Mouse (Mus musculus) thymus, adult 2 months (tissue): ENCODE results near the gene Sema6c. TPM values are rescaled to one million over a fixed set of nuclear protein-coding genes. Genes with fewer than 3 reads are reported as not detected.

Experiments used
- DNase-seq: peaks from one replicate; pipeline ENCODE4 v3.0.0; 2021
- H3K27ac ChIP-seq: fragments of 200-500 bp; 2 replicates; pipeline ENCODE4 v1.5.1; 2012; ENCODE audit warnings: low read length, control low read depth; ENCODE audit not compliant: control insufficient read depth, insufficient read depth
- H3K27me3 ChIP-seq: fragments of 200-500 bp; 2 replicates; pipeline ENCODE4 v1.6.1; 2012; ENCODE audit warnings: mild to moderate bottlenecking, low read length, moderate library complexity, mixed read lengths; ENCODE audit not compliant: control insufficient read depth, insufficient read depth
- H3K36me3 ChIP-seq: fragments of 200-500 bp; 2 replicates; pipeline ENCODE4 v1.6.1; 2012; ENCODE audit warnings: mild to moderate bottlenecking, low read length, moderate library complexity; ENCODE audit not compliant: control insufficient read depth, insufficient read depth
- H3K4me1 ChIP-seq: fragments of 200-500 bp; replicated peaks from 2 replicates; pipeline ENCODE4 v1.6.1; 2012; ENCODE audit warnings: low read length; ENCODE audit not compliant: control insufficient read depth, insufficient read depth
- H3K4me3 ChIP-seq: fragments of 200-500 bp; 2 replicates; pipeline ENCODE4 v1.5.1; 2012; ENCODE audit warnings: mild to moderate bottlenecking, low read length, control low read depth, moderate library complexity; ENCODE audit not compliant: control insufficient read depth, insufficient read depth
- CTCF ChIP-seq: fragments of 200-500 bp; IDR thresholded peaks from 2 replicates; pipeline ENCODE4 v1.5.1; 2012; ENCODE audit warnings: mild to moderate bottlenecking, control low read depth, low read length, moderate library complexity, borderline replicate concordance; ENCODE audit not compliant: control insufficient read depth, poor library complexity, insufficient read depth; ENCODE audit errors: extremely low read depth
- POLR2A ChIP-seq: fragments of 200-500 bp; IDR thresholded peaks from 2 replicates; pipeline ENCODE4 v1.6.1; 2012; ENCODE audit warnings: mild to moderate bottlenecking, low read length, control low read depth, moderate library complexity; ENCODE audit not compliant: control insufficient read depth, poor library complexity, insufficient read depth; ENCODE audit errors: extremely low read depth
- WGBS: fragments of 180-500 bp; shearing (Covaris S2); methylation state at CpG from one replicate; pipeline ENCODE4 v1.1.7; 2018; 5-methylcytosine and 5-hydroxymethylcytosine counted together
- polyA plus RNA-seq: library from polyadenylated mRNA; depleted of rRNA; stranded (reverse); fragments of >200 nt; gene quantifications from 2 replicates; pipeline ENCODE4 v1.2.3, GENCODE M21; 2012

The Sema6c gene
- polyA plus RNA-seq, 1 experiment: 12.0 TPM

- no peaks in the 10 kb centered on the region for H3K36me3 ChIP-seq
- 43% methylated on average over 9 of the region's 9 CpGs for WGBS
- peaks cover 15% of the 10 kb centered on the region for H3K4me1 ChIP-seq
- DNase-seq: no peak
- no peak for TF ChIP-seq CTCF
- TF ChIP-seq POLR2A: no peak
- H3K27me3 ChIP-seq: peaks cover 6% of the 10 kb centered on the region; the same call in 1 of the 2 replicates
- no peak overlapping the region for H3K4me3 ChIP-seq
- no peak overlapping the region for H3K27ac ChIP-seq
These were observed 1.5 kb downstream of the Sema6c start for GRCm38 (mm10) chr3:95161618-95162344.

GRCm38 (mm10) chr3:95162345-95162628, 2.0 kb downstream of the Sema6c start:
- no peak overlapping the region for H3K4me3 ChIP-seq
- no peak overlapping the region for H3K27ac ChIP-seq
- H3K27me3 ChIP-seq: peaks cover 6% of the 10 kb centered on the region; the same call in 1 of the 2 replicates
- WGBS: 93% methylated on average over 2 of the region's 2 CpGs
- DNase-seq: no peak
- H3K36me3 ChIP-seq: no peaks in the 10 kb centered on the region
- H3K4me1 ChIP-seq: peaks cover 15% of the 10 kb centered on the region
- TF ChIP-seq POLR2A: no peak
- no peak for TF ChIP-seq CTCF

- WGBS: 78% methylated on average over 11 of the region's 11 CpGs
- H3K4me3 ChIP-seq: no peak overlapping the region
- DNase-seq: no peak
- H3K27ac ChIP-seq: no peak overlapping the region
- peaks cover 15% of the 10 kb centered on the region for H3K4me1 ChIP-seq
- no peaks in the 10 kb centered on the region for H3K36me3 ChIP-seq
- TF ChIP-seq POLR2A (no peak), CTCF (no peak)
- peaks cover 6% of the 10 kb centered on the region; the same call in 1 of the 2 replicates for H3K27me3 ChIP-seq
These were observed 3.4 kb downstream of the Sema6c start for GRCm38 (mm10) chr3:95163419-95164255.

- DNase-seq: no peak
- Histone ChIP-seq H3K36me3 (no peaks in the 10 kb centered on the region), H3K4me3 (no peak overlapping the region), H3K27me3 (peaks cover 6% of the 10 kb centered on the region; the same call in 1 of the 2 replicates), H3K27ac (no peak overlapping the region), H3K4me1 (peaks cover 15% of the 10 kb centered on the region)
- TF ChIP-seq POLR2A (no peak), CTCF (no peak)
- 96% methylated on average over 5 of the region's 5 CpGs for WGBS
These were observed 3.9 kb downstream of the Sema6c start for GRCm38 (mm10) chr3:95164256-95164550.

GRCm38 (mm10) chr3:95164840-95165239, 4.6 kb downstream of the Sema6c start:
- TF ChIP-seq POLR2A: no peak
- no peak for TF ChIP-seq CTCF
- Histone ChIP-seq H3K4me3 (no peak overlapping the region), H3K27me3 (peaks cover 6% of the 10 kb centered on the region; the same call in 1 of the 2 replicates), H3K27ac (no peak overlapping the region), H3K4me1 (peaks cover 9% of the 10 kb centered on the region), H3K36me3 (no peaks in the 10 kb centered on the region)
- no peak for DNase-seq
- WGBS: 43% methylated on average over 5 of the region's 5 CpGs

GRCm38 (mm10) chr3:95169996-95170395, 9.7 kb downstream of the Sema6c start:
- Histone ChIP-seq H3K4me1 (peaks cover 9% of the 10 kb centered on the region), H3K27me3 (peaks cover 21% of the 10 kb centered on the region), H3K36me3 (no peaks in the 10 kb centered on the region), H3K4me3 (no peak overlapping the region), H3K27ac (no peak overlapping the region)
- TF ChIP-seq CTCF (no peak), POLR2A (no peak)
- no peak for DNase-seq
- WGBS: 94% methylated on average over 10 of the region's 10 CpGs
